Mouse (Mus musculus): Measurements from ENCODE around the gene Pitpnm2.

Gene Pitpnm2

DNA sequence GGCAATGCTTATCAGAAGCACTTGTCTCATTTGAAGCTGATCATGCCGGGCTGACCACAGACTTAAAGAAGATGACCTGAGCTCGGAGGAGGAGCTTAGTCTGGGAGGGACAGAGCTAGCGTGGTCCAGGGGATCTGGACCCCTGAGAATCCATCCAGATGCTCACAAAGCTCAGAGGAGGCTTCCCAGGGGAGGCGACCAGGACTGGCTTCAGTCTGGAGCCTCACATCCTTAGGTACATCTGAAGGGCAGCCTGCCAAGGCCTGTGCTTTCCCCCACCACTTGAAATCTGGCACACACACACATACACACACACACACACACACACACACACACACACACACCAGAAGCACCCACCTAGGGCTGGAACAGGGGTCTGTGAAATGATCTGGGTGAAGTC lies 47.5 kb downstream of the Pitpnm2 start:
- no peak for DNase-seq (ENCODE audit: low read depth, low spot score)

DNA sequence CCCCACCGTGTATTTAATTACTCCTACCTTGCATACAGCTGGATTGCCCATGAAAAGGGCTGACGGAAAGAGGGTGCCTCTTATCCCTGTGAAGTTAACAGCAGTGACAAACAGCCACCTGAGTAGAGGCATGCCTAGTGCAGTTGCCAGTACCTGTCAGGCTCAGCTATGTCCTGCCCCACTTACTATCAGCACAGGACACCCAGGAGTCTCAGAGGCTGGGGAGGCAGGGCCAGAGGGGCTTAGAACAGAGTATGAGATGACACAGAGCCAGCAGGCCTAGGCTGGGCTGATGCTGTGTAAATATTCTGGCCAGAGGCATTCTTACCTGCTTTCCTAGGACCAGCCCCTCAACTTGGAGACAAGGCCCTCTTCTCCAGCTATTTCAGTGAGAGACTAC lies 48.0 kb downstream of the Pitpnm2 start:
- DNase-seq (ENCODE audit: low read depth, low spot score) = no peak

DNA sequence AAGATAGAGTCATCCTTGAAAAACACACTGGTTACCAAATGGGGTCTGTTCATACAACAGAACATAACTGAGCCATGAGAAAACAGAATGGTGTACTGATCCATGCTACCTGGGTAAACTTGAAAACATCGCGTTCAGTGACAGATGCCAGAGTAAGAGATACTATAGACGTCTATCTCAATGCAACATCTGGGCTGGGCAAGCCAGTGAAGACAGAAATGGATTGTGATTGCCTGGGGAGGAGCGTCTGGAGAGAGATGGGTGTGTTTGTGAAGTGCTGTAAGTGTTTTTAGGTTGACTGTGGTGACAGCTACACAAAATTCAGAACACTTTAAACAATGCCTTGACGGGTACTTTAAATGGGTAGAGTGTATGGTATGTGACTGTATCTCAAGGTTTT lies 48.7 kb downstream of the Pitpnm2 start:
- DNase-seq (ENCODE audit: low read depth, low spot score) = no peak

DNA sequence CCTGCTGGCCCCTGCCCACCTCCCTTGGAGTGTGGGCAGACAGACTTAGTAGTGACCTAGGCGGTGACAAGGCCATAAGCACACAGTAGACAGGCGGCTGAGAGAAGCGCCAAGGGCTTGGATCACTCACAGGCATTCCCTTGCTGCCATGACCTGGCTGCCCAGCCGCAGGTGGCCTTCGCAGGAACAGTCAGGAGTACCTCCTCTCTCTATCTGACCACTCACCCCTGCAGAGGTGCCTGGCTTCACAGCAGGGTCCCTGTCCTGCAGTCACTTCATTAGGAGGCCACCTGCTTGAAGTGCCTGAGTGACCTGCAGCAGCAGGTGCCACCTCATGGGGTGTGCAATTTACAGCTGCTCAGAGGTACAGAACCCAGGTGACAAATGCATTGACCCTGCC lies 50.4 kb downstream of the Pitpnm2 start:
- no peak for DNase-seq (ENCODE audit: low read depth, low spot score)

DNA sequence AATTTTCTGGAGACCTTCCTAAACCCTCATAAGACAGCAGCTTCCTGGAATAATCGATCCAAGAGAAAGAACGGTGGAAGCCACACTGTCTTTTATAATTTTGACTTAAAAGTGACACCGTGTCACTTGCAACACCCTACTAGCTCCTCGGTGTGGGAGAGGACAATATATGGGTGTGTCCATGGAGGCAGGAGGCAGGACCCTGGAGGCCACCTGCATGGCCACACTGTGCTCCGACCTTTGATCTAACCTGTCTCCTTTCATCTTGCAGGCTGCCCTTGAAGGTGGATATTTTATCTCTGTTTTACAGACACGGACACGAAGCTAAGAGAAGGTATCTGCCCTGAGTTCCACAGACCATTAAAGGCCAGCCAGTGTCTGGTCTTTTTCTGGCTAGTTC lies 51.1 kb downstream of the Pitpnm2 start:
- no peak for DNase-seq (ENCODE audit: low read depth, low spot score)

DNA sequence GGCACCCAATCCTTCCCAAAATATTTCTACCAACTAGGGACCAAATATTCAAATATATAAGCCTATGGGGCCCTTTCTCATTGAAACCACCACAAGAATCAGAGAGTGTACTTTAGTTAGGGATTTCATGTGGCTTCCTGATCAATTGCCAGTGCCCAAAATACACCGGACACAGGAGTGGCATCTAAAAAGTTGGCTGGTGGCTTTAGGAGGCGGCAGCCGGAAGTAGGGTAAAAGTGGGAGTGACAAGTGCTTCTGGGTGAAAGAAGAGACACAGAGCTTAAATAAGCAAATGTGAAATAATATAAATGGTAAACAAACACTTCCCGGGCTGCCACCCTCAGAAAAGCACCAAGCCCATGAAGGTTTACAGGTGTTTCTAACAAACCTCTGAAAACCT lies 53.5 kb downstream of the Pitpnm2 start:
- no peak for DNase-seq (ENCODE audit: low read depth, low spot score)

DNA sequence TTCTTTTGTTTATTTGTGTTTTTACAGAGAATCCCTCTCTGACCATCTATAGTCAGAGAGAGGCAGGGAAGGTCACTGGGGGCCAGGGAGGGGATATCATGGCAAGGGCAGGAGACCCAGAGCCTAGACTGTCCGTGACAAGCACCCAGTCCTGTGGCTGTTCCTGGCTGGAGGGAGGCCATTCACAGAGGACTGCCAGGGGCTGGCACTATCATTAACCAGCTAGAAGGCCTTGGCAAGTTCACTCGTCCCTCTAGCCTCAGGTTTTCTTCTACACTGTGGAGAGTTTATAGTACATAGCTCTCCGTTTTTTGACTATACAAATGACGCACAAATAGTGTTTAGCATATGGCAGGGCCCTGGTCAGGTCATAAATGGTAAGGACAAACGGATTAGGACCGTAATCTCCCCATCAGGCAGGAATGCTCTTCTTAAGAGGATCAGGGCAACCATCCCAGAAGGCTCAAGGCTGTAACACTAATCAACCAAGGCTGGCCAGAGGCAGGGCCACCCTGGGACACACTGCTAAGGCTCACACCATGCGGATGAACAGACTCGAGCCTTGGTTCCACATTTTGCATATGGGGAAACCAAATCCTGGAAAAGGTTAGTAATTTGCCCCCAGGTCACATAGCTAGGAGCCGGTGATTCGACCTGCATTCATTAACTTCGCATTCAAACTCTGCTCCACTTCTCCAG lies 55.0 kb downstream of the Pitpnm2 start:
- no peak for DNase-seq (ENCODE audit: low read depth, low spot score)

DNA sequence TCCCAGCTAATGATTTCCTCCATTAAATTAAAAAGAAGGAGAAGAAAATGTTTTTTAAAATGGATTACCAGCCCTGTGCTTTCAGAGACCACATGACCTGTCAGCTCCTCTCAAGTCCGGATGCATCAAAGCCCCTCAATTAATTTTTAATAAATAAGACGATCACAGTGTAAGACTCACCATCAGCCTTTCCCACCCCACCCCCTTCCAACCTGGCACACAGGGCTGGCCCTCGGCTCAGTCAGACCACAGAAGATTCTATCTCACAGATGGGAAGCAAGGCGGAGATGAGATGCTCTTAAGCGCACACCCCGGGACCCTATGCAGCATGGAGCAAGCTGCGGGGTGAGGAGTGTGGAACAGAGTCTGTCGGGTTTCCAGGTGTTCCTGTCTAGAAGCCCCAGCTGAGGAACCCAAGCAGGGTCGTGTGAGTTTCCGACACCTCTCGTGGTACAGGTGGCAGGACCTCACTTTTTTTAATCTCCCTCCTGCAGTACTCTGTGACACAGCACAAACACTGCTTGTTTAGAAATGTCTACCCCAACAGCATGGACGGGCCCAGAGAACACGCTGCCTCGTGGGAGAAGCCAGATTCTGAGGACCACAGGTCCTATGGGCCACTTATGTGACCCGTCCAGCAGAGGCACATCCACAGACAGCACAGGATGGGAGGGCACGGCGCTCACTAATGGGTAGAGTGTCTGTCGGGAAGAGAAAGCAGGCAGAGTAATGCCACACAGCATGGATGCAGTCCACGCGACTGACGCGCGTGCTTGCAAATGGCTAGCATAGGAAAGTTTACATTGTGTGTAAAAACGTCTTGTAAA lies 56.1 kb downstream of the Pitpnm2 start:
- no peak for DNase-seq (ENCODE audit: low read depth, low spot score)

DNA sequence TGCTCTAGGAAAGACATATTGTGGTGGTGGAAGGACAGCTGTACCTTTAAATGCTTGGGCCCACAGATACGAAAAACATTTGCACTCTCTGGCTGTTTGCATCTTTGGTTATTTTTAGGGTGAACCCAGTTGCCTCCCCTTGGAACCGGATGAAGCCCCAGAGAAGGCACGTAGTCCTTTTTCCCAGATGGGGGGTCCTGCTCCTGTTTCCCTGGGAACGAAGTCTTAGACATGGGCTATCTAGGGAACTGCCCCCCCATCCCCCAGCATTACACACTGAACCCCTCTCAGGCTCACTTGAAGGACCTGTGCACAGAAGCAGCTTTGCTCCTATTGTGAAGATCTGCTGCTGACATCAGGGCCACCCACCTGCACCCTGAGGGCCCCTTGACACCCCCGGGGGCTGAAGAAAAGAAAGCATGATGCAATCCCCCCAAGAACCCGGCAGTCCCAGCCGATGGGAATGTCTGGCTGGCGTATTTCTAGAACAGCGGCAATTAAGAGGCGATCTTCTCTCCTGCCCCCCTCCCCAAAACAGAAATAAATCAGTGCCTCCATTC lies 56.8 kb downstream of the Pitpnm2 start:
- no peak for DNase-seq (ENCODE audit: low read depth, low spot score)

DNA sequence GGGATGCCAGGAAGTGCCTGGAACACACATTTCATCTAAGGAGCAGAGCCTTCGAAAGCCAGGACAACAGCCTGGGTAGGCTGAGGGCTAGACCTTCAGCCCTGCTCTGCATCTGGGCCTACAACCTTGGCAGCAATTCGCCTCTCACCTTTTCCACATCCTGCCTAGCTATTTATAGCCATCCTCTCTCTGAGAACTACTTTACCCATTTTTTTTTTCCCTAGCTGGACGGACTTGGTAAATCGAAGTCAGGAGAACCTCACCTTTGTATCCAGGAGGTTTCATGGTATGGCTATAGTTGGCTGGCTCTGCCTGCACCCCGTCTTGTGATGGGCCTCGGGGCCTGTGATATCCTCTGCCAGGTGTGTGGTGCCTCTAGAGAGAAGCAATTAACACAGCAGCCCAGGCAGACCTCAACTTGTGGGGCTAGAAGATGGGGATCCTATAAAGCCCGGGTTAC lies 57.3 kb downstream of the Pitpnm2 start:
- no peak for DNase-seq (ENCODE audit: low read depth, low spot score)

DNA sequence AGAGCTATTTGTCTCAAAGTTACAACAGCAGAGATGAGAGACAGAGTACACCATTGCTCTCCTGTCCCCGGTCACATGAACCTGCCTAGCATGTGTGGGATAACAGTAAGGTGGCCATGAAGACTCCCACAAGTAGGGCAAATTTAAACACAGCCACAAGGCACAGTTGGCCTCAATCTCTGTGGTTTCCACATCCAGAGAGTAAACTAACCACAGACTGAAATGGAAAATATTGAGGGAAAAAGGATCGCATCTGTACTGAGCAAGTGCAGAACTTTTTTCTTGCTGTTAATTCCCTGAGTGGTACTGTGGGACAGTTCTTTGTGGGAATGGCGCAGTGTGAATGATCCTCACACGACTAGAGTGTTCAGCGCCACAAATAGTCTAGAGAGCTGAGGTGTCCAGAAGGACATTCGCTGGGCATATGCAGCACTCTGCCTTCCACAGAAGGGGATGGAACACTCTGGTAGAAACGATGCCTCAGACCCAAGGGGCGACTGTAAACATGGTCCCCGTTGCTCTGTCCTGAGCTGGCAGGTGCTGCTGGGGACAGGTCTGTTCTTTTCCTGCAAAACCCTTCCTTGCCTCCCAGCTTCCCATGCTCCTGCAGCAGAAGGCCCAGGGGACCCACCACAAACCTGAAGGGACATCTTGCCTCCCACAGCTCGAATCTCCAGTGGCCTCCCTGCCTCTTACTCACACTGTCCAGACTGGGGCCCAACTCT lies 59.3 kb downstream of the Pitpnm2 start:
- DNase-seq (ENCODE audit: low read depth, low spot score) = no peak

DNA sequence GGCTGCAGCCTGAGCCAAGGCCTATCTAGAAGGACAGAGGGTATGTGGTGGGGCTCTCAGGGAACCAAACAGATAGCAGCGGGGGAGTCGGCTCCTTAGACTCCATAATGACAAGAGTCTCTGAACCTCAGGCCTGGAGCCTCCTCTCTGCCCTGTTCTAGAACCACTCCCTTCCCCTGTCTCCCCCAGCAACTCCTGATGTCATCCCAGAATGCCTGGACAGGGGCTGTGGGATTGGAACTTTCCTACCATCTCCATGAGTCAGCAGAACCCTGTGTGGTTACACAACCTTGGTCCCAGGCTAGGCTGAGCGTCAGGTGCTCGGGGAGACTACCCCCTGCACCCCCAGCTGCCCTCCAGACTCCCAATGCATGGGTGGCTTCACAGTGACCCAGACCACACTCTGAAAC lies 60.0 kb downstream of the Pitpnm2 start:
- DNase-seq (ENCODE audit: low read depth, low spot score) = no peak

DNA sequence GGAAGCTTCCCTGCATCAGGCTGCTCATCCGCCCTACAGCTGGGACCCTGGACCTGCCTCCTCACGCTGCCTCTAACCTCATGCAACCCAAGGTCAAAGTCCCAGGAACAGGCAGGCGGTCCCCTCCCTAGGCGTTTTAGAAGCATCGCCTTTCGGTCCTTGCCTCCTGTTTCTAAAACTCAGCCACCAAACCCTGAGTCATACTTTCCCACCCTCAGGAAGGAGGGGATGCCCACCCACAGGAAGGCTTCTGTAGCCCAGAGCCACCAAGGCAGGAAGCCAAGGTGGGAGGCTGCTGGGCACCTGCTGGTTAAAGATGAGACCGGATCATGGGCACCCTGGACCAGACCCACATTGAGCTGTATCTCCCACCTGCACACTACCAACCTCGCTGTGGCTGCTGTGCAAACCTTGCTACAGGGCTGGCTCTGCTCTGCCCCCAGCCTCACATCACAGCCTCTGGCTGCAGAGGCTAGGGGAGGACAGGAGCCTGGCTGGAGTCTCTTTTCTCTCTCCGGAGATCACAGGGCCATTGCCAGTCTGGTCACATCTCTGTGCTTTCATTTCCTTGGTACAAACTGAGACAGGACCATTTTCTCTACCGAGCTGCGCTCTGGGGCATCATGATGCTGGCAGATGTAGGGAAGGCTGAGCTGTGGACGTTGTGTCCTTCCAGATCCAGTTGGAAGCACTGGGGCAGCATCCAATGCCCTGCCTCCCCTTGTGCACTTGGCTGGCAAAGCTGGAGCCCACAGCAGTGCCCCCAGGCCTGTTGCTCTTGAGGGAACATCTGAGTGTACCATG lies 61.9 kb downstream of the Pitpnm2 start:
- DNase-seq (ENCODE audit: low read depth, low spot score) = no peak

DNA sequence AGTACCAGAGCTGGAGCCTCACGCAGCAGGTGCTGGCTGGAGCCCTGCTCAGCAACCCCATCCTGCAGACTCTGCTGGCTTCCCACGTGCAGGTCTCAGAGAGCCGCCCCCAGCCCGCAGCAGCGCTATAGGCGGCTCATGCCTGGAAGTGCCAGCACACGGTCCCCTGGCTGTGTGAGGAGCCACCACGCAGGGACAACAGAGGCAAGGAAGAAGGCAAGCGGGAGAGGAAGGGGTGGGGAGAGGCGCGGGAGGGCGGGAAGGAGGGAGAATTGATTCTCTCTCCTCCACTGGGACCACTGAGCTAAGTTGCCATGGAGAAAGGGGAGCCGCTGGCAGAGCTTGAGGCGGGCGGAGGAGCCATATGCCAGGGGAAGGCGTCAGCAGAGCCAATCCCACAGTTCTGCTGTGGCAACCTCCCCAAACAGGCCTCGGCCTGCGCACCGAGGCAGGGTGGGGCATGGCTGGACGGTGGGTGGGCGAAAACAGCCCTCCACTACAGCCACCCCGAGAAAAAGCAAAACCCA lies 62.5 kb downstream of the Pitpnm2 start:
- no peak for DNase-seq (ENCODE audit: low read depth, low spot score)

DNA sequence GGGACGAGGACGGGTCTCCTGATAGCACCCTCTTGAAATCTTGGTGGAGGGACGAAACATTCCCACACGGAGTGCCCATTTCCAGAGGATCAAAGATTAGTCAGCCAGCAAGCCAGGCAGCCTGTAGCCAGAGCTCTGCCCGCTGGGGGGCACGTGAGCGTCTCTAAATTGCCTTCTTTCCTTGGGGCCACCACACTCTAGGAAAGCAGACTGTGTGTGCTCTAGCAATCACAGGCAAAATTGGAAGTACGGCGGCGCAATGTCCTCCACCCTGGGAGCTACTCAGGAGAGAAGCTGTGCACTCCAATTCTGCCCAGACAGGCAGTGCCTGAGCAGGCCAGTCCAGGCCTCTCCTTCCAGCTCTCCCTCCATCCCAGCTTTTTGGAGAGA lies 63.1 kb downstream of the Pitpnm2 start:
- no peak for DNase-seq (ENCODE audit: low read depth, low spot score)

DNA sequence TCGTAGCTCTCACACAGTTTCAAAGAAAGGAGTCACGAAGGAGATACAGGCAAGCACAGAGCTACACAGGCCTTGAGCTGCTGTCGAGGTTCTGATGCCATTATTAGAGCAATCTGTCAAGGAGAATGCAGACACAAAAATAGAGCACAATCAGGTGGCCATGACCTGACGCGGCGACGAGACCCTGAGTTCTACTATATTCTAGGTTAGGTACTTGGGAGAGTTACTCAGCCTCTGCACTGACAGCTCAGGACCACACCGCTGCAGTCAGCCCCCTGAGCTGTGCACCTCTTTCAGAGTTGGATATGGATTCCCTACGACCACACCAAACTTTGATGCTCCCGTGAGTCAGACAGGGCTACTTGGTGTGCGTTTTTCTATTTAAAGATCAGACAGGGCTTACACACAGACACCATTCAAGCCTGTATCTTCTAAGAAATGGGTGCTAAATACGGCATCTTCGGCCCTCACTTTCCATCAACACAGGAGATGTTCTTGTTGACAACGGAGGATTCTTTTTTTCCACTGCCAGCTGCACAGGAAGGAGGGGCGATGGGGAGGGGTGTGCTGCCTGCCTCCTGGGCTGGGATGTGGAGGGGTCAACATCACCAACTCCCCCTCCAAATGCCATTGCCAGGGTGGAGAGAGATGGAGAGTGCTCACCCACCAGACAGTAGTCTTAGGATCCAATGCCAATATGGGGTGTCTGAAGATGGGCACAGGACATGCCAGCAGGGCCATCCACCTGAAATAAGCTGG lies 63.7 kb downstream of the Pitpnm2 start:
- no peak for DNase-seq (ENCODE audit: low read depth, low spot score)

DNA sequence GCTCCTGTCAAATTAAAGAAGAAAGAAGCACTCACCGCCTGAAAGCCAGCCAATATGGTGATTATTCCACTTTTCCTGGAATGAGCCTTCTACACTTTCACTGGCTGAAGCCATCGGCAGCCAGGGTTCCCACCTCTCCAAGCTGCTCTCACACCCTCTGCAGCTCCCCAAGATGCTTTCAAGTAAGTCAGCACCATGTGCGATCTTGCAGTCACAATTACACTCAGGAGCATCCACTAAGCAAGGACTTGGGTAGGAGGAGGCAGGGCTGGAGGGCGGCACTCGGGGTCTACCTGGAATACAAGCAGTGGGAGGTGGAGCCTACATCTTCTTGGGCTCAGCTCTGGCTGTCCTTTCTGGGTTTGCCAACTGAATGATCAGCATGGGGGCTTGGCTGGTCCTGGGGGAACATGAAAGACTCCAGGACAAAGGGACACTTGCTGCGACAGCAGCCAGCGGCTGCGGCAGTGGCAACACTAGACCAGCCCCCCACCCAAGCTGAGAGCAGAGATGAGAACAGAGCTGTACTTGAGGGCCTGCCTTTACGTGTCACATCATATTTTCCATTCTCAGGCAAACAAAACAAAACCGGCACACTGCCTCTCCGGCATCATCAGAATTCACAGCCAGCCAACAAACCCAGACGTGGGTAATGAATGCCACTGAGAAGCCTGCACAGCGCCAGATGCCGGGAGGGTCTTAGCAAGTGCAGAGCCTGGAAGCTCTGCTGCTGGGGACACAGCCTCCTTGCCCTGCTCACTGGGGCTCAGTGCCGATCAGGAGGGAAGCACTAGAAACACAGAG lies 64.5 kb downstream of the Pitpnm2 start:
- no peak for DNase-seq (ENCODE audit: low read depth, low spot score)

DNA sequence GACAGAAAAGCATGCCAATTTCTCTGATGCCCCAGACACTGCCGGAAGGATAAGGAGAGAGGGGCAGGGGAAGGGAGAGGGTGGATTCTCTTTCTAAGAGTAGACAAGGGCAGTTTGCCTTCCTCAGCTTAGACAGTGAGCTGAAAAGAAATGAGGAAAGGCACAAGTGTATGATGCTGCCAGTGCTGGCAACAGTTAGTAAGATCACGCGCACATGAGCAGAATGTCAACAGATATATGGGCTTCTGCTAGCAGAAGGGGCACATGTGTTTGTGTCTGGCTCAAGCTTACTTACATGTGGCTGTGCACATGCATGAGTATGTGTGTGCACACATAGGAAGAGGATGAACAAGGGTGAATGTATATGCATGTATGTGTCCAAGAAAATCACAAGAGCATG lies 65.4 kb downstream of the Pitpnm2 start:
- no peak for DNase-seq (ENCODE audit: low read depth, low spot score)

DNA sequence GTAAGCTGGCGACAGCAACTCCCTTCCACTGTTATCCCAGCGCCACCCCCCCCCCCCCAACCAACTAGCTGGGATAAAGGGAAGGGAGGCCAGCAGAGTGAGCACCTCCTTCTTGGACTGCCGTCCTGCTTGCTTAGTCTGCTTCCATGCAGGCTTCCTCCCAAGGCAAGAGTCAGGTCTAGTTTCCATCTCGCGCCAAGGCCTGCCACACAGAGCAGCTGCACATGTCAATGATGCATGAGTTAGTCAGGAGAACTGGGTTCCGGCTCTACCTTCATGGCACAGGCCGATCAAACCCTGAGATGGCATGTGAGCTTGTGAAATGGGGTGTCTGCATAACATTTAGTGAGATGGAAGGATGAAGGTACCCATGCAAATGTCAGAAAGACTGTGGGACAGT lies 66.9 kb downstream of the Pitpnm2 start:
- no peak for DNase-seq (ENCODE audit: low read depth, low spot score)

DNA sequence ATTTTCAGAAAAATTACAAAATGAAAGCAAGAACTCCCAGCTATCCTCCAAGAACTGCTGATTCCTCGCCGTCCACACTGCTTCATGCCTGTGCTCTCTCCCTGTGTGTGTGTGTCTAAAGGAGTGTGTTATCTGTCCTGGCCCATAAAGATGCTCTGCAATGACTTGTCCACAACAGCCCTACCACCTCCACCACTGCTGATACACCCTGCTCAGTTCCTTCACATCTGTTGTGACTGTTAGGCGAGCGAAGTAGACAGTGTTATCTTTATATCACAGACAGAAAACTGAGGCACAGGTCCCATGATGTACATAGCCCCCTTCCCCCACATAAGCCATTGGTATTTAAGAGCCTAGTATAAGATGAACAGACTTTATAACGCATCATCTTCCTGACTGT lies 67.5 kb downstream of the Pitpnm2 start:
- DNase-seq (ENCODE audit: low read depth, low spot score) = no peak

Measured in c-Kit-negative CD71-positive TER-119-positive erythroid progenitor cells, embryonic 14.5 days (primary cell).